Mouse (Mus musculus): Measurements from ENCODE around the gene Vrk2. TPM values are rescaled to one million over a fixed set of nuclear protein-coding genes. Genes with fewer than 3 reads are reported as not detected.

Vrk2 gene
- 1 to 10 TPM; 2.3 to 5.0 TPM for total RNA-seq (2021)
- long read RNA-seq, experiment 1, partial matches to known transcripts, result 0 of 3 reads
- long read RNA-seq, experiment 1, other reads (novel, unspliced or antisense), result 3 of 3 reads
- long read RNA-seq, experiment 2, partial matches to known transcripts, result 0 of 2 reads
- long read RNA-seq, experiment 2, other reads (novel, unspliced or antisense), result 0 of 2 reads

DNA sequence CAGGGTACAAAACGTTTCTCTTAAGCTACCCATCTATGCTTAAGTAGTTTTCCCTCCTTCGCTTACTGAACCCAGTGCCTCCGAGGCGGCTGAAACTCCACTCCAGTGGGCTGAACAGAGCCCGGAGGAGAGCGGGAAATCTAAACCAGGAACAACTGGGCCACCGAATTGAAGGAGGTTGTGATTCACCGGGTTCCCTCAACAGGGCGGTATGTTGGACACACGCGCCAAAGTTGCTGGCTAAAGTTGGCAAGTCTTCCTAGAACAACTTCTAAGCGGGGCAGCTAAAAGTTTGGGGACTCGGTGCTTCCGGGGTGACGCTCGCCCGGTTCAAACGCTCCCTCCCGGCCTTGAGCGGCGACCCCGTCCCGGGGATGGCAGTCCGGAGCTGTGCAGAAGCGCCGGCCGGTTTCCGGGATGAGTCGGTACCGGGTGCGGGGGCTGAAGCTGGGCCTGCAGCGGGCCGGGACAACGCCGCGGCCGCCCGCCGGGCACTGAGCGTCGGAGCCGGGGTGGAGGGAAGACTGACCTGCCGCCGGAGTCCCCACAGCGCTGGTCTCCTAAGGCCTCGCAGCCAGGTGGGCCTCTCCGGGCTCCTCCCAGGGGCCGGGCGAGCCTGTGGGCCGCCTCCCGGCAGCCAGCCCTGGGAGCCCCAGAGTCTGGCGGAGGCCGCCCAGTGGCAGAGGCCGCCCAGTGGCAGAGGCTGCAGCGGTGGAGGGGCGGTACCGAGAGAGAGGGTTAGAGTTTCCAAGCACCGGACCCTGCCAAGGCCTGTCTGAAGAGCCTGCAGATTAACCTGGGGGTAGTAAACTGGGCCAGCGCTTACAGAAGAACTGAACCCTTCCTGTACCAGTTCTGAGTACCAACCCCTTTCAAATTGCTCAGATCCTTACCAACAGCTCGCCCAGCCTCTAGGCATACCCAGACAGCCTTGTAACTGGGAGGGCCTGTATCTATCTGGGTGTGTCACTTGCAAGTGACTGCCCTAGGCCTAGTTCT is at the start of gene Vrk2, which contains the start of gene Gm6899:
Vrk2 (minus strand) TSS at position 939 of the 999 bp plus-strand sequence.
Gm6899 (plus strand) TSS at position 181 of the 999 bp plus-strand sequence.
- peak; percentile 20 for TF ChIP-seq CTCF (IDR thresholded peaks at IDR 0.05)
- intact Hi-C loops (cut with DNase I), result loop anchor here (5.0 kb wide), 1 partner anchor 369 kb away; no protein-coding TSS in a partner anchor
- peak; percentile 41 to 47 for DNase-seq (ENCODE audit: extremely low spot score in 1 of 2, low spot score in 2 of 2)
- Histone ChIP-seq H3K4me3 (peak within 1 kb of the TSS; percentile 65), H3K27ac (peak within 1 kb of the TSS; percentile 72)

DNA sequence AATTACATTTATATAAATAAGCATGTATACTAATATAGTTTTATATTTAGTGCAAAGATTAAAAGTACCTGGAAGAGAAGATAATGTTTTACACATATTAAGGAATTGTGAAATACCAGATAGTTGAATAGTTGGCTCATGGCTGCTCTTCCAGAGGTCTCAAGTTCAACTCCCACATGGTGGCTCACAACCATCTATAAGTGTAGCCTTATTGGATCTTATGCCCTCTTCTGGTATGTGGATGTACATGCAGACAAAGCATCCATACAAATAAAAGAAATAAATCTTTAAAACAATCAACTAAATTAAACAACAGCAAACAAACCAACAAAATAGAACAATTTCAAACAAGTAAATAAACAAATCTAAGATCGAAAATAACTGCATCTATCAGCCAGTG is 48.3 kb upstream of the Vrk2 start:
- TF ChIP-seq CTCF (IDR thresholded peaks at IDR 0.05), result no peak; the same call in 1 of the 2 replicates
- intact Hi-C loops (cut with DNase I), result no loop called here
- DNase-seq (ENCODE audit: extremely low spot score in 1 of 2, low spot score in 2 of 2), result no peak
- Histone ChIP-seq H3K4me3 (no peak overlapping the region), H3K27ac (no peak overlapping the region)

DNA sequence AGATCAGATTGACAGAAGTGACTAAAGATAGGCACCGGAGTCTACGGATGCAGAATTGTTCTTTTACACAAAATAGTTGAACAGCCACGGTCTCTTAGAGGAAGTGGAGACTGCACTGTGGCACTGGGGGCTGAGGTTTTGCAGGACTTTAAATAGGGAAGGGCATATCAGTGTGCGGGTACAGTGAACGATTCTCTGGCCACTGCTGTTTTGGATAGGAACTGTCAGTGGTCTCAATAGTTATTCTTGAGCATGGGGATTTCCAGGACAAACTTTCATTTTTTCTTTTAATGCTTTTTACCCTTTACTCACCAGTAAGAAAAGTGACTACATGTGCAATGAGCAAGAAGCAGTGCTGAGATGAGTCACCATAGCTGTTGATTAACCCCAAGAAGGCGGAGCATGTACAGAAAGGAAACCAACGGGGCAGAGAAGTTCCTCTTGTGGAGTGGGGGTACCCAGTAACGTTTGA is 46.6 kb upstream of the Vrk2 start:
- no peak for DNase-seq (ENCODE audit: extremely low spot score in 1 of 2, low spot score in 2 of 2)
- Histone ChIP-seq H3K27ac (no peak overlapping the region), H3K4me3 (no peak overlapping the region)
- no peak for TF ChIP-seq CTCF (IDR thresholded peaks at IDR 0.05)
- intact Hi-C loops (cut with DNase I), result no loop called here

- no peak overlapping the region for H3K4me3 ChIP-seq
- H3K27ac ChIP-seq, result no peak overlapping the region
- no peak for TF ChIP-seq CTCF (IDR thresholded peaks at IDR 0.05)
- intact Hi-C loops (cut with DNase I), result no loop called here
- DNase-seq (ENCODE audit: extremely low spot score in 1 of 2, low spot score in 2 of 2), result no peak
Measured at GRCm38 (mm10) chr11:26636239-26636638, 42.4 kb upstream of the Vrk2 start.

DNA sequence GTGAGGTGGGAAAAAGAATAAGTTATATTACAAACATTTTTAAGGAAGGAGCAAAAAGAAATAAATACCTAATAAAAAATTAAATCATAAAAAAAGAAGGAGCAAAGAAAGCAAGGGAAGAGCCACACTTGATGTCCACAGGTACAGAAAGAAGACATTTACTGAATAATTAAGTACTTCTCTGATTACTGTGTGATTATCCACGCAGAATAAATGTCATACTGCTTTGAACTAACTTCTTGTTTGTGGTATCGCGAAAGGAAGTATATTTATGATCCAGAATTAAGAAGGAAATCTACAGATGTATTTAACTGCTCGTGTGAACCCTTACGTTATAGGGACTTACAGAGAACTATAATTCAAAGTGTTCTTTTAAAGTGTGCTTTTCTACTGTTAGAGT is 28.9 kb upstream of the Vrk2 start:
- DNase-seq (ENCODE audit: extremely low spot score in 1 of 2, low spot score in 2 of 2), result no peak
- Histone ChIP-seq H3K4me3 (no peak overlapping the region), H3K27ac (no peak overlapping the region)
- intact Hi-C loops (cut with DNase I), result no loop called here
- TF ChIP-seq CTCF (IDR thresholded peaks at IDR 0.05), result no peak

DNA sequence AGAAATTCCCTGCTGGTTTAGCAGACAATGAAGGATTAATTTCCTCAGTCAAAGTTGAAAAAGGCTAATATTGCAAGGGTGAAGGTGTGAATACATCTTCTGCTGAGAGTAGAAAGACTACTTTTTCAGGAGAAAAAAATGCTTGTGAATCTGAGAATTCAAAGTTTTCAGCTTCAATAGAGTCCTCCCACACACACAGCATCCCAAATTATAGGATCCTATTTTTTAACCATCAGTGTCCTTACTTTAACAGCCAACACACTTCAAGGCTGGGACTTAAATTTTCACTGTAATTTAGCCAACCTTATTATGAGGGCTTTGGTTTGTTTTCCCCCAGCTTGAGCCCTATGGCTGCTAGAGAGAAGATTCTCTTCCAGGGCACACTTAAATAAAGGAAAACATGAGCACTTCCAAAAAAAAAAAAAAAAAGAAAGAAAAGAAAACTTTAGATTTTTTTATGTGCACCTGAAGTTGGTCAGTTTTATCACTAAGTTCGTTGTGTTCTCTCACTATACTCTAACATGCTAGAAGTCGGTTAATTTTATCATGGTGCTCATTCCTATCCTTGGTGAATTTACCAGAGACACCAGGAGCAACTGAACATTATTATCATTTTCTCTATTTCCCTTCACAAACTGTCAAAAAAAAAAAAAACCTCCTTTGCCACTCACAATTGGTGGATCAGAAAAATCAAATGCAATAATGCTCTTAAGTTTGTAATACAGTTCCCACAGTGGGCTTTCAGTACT is 24.9 kb upstream of the Vrk2 start:
- H3K27ac ChIP-seq, result no peak overlapping the region
- intact Hi-C loops (cut with DNase I), result no loop called here
- H3K4me3 ChIP-seq, result no peak overlapping the region
- no peak for TF ChIP-seq CTCF (IDR thresholded peaks at IDR 0.05)
- DNase-seq (ENCODE audit: extremely low spot score in 1 of 2, low spot score in 2 of 2), result no peak

DNA sequence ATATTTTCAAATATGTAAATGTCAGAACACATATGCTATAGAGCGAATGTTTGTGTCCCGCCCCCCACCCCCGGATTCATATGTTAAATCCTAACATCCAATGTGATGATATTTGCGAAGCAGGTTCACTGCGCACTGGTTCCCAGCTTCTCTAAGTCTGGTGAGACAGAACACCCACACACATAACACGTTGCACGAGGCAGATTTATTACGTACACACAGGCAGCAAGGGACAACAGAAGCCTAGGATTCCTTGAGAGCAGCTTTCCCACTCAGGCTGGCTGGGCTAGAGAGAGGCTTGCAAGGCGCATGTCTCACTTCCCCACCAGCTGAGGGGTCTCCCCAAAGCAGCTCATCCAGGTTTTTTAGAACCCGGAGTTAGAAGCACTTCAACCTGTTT is 15.0 kb upstream of the Vrk2 start:
- intact Hi-C loops (cut with DNase I), result loop anchor here (5.0 kb wide), 1 partner anchor 164 kb away; no protein-coding TSS in a partner anchor
- no peak for DNase-seq (ENCODE audit: extremely low spot score in 1 of 2, low spot score in 2 of 2)
- no peak overlapping the region for H3K4me3 ChIP-seq
- no peak overlapping the region for H3K27ac ChIP-seq
- no peak for TF ChIP-seq CTCF (IDR thresholded peaks at IDR 0.05)

GRCm38 (mm10) chr11:26604061-26604655 is 10.4 kb upstream of the Vrk2 start:
- no peak for DNase-seq (ENCODE audit: extremely low spot score in 1 of 2, low spot score in 2 of 2)
- intact Hi-C loops (cut with DNase I), result no loop called here
- no peak overlapping the region for H3K4me3 ChIP-seq
- TF ChIP-seq CTCF (IDR thresholded peaks at IDR 0.05), result no peak
- H3K27ac ChIP-seq, result no peak overlapping the region

- intact Hi-C loops (cut with DNase I), result no loop called here
- TF ChIP-seq CTCF (IDR thresholded peaks at IDR 0.05), result no peak
- no peak for DNase-seq (ENCODE audit: extremely low spot score in 1 of 2, low spot score in 2 of 2)
Measured at GRCm38 (mm10) chr11:26601571-26602175, 7.9 kb upstream of the Vrk2 start.

DNA sequence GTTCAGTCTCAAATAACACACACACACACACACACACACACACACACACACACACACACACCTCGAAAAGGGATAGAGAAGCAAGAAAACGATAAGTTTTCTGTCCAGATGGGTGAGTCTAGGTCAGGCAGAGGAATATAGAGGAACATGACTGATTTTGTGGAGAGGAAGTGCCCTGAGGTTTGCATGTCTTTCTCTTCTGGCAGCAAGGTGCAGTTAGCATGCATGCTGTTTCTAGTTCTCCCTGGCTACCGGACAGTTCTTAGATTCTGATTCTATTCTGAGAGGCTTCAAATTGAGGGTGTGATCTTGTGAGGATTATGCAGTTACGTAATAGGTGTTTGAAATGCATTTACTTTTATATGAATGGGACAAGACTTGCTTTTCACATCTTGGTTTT is 6.9 kb upstream of the Vrk2 start:
- H3K27ac ChIP-seq, result peak overlapping the region; percentile 38; the same call in 1 of the 2 replicates
- DNase-seq (ENCODE audit: extremely low spot score in 1 of 2, low spot score in 2 of 2), result no peak
- TF ChIP-seq CTCF (IDR thresholded peaks at IDR 0.05), result no peak
- H3K4me3 ChIP-seq, result no peak overlapping the region
- intact Hi-C loops (cut with DNase I), result no loop called here

More at GRCm38 (mm10) chr11:26601571-26602175, 7.9 kb upstream of the Vrk2 start:
- no peak overlapping the region for H3K4me3 ChIP-seq
- H3K27ac ChIP-seq, result peak overlapping the region; percentile 33; the same call in 1 of the 2 replicates

DNA sequence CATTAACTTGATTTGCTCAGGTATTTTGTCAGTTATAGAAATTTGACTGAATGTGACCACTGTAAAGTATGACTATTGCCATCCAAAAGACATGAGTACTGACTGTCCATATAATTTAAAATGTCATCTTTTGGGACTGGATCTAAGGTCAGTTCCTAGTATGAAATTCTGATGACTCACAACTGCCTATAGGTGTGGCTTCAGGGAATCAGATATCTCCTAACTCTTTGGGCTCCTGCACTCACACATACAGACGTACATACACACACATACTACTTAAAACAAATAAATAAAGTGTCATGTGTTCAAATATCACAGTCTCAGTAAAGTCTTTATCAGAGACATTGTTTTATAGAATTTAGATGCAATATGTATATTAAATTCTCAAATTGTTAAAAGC is 5.1 kb upstream of the Vrk2 start:
- intact Hi-C loops (cut with DNase I), result no loop called here
- no peak for DNase-seq (ENCODE audit: extremely low spot score in 1 of 2, low spot score in 2 of 2)
- no peak for TF ChIP-seq CTCF (IDR thresholded peaks at IDR 0.05)
- H3K27ac ChIP-seq, result no peak overlapping the region
- H3K4me3 ChIP-seq, result no peak overlapping the region
